Mouse (Mus musculus): Measurements from ENCODE around the gene Efna1. TPM values are rescaled to one million over a fixed set of nuclear protein-coding genes. Genes with fewer than 3 reads are reported as not detected.

The Efna1 gene
- polyA plus RNA-seq, 1 experiment from 2014 or later = 12.6 TPM

- H3K27me3 ChIP-seq = peaks cover 10% of the 10 kb centered on the region
- H3K4me1 ChIP-seq = peaks cover 4% of the 10 kb centered on the region; the same call in 1 of the 2 replicates
- no peak overlapping the region for H3K4me3 ChIP-seq (replicated peaks)
- no peak overlapping the region for H3K27ac ChIP-seq
- no peak for ATAC-seq (ENCODE audit: low FRiP score)
- no peak overlapping the region for H3K4me2 ChIP-seq
- no peaks in the 10 kb centered on the region for H3K36me3 ChIP-seq (replicated peaks)
- 62% methylated on average over 6 of the region's 6 CpGs for WGBS
- no peaks in the 10 kb centered on the region for H3K9me3 ChIP-seq
- H3K9ac ChIP-seq = no peak overlapping the region
Observed at GRCm38 (mm10) chr3:89304440-89304839, 23.5 kb upstream of the Efna1 start.

- H3K36me3 ChIP-seq (replicated peaks) = no peaks in the 10 kb centered on the region
- peaks cover 6% of the 10 kb centered on the region; the same call in 1 of the 2 replicates for H3K4me1 ChIP-seq
- no peaks in the 10 kb centered on the region for H3K9me3 ChIP-seq
- no peak overlapping the region for H3K27ac ChIP-seq
- no peak overlapping the region for H3K9ac ChIP-seq
- H3K27me3 ChIP-seq = peaks cover 30% of the 10 kb centered on the region
- WGBS = 64% methylated on average over 2 of the region's 2 CpGs
- H3K4me2 ChIP-seq = no peak overlapping the region
- H3K4me3 ChIP-seq (replicated peaks) = no peak overlapping the region
- ATAC-seq (ENCODE audit: low FRiP score) = no peak
Observed at GRCm38 (mm10) chr3:89300514-89300913, 19.6 kb upstream of the Efna1 start.

GRCm38 (mm10) chr3:89300071-89300470, 19.1 kb upstream of the Efna1 start:
- Histone ChIP-seq H3K9ac (peak overlapping the region; percentile 26; the same call in 1 of the 2 replicates), H3K4me3 (replicated peaks) (no peak overlapping the region), H3K36me3 (replicated peaks) (no peaks in the 10 kb centered on the region), H3K27ac (no peak overlapping the region), H3K9me3 (no peaks in the 10 kb centered on the region), H3K4me2 (no peak overlapping the region; the same call in 1 of the 2 replicates), H3K27me3 (peaks cover 30% of the 10 kb centered on the region), H3K4me1 (peaks cover 6% of the 10 kb centered on the region; the same call in 1 of the 2 replicates)
- WGBS = 50% methylated on average over 1 of the region's 1 CpGs
- ATAC-seq (ENCODE audit: low FRiP score) = no peak

- H3K36me3 ChIP-seq (replicated peaks) = no peaks in the 10 kb centered on the region
- H3K4me1 ChIP-seq = peaks cover 6% of the 10 kb centered on the region; the same call in 1 of the 2 replicates
- peak overlapping the region; percentile 26; the same call in 1 of the 2 replicates for H3K9ac ChIP-seq
- 7% methylated on average over 14 of the region's 14 CpGs for WGBS
- no peak for ATAC-seq (ENCODE audit: low FRiP score)
- H3K9me3 ChIP-seq = no peaks in the 10 kb centered on the region
- H3K4me2 ChIP-seq = peak overlapping the region; percentile 47
- no peak overlapping the region for H3K27ac ChIP-seq
- H3K27me3 ChIP-seq = peaks cover 30% of the 10 kb centered on the region
- H3K4me3 ChIP-seq (replicated peaks) = peak overlapping the region; percentile 19
Observed at GRCm38 (mm10) chr3:89299499-89299898, 18.6 kb upstream of the Efna1 start.

GRCm38 (mm10) chr3:89298908-89299307, 18.0 kb upstream of the Efna1 start:
- no peak overlapping the region for H3K4me2 ChIP-seq
- H3K9me3 ChIP-seq = no peaks in the 10 kb centered on the region
- H3K27me3 ChIP-seq = peaks cover 30% of the 10 kb centered on the region
- H3K4me3 ChIP-seq (replicated peaks) = no peak overlapping the region
- no peak overlapping the region for H3K27ac ChIP-seq
- H3K4me1 ChIP-seq = peaks cover 6% of the 10 kb centered on the region; the same call in 1 of the 2 replicates
- 69% methylated on average over 6 of the region's 6 CpGs for WGBS
- no peak overlapping the region for H3K9ac ChIP-seq
- ATAC-seq (ENCODE audit: low FRiP score) = no peak
- no peaks in the 10 kb centered on the region for H3K36me3 ChIP-seq (replicated peaks)

- no peaks in the 10 kb centered on the region for H3K9me3 ChIP-seq
- no peak overlapping the region for H3K27ac ChIP-seq
- no peak for ATAC-seq (ENCODE audit: low FRiP score)
- 87% methylated on average over 11 of the region's 11 CpGs for WGBS
- no peak overlapping the region for H3K4me2 ChIP-seq
- H3K9ac ChIP-seq = no peak overlapping the region
- peaks cover 30% of the 10 kb centered on the region for H3K27me3 ChIP-seq
- H3K36me3 ChIP-seq (replicated peaks) = no peaks in the 10 kb centered on the region
- peaks cover 6% of the 10 kb centered on the region; the same call in 1 of the 2 replicates for H3K4me1 ChIP-seq
- no peak overlapping the region for H3K4me3 ChIP-seq (replicated peaks)
Observed at GRCm38 (mm10) chr3:89296761-89297396, 15.9 kb upstream of the Efna1 start.

GRCm38 (mm10) chr3:89295685-89296230, 14.8 kb upstream of the Efna1 start:
- H3K4me2 ChIP-seq = no peak overlapping the region
- 79% methylated on average over 8 of the region's 8 CpGs for WGBS
- H3K4me1 ChIP-seq = peaks cover 6% of the 10 kb centered on the region; the same call in 1 of the 2 replicates

GRCm38 (mm10) chr3:89294195-89294594, 13.3 kb upstream of the Efna1 start:
- no peak overlapping the region for H3K27ac ChIP-seq
- 0 out of 2 replicates have a peak, but pooled peaks cover 18% of the 10 kb centered on the region for H3K27me3 ChIP-seq
- H3K36me3 ChIP-seq (replicated peaks) = no peaks in the 10 kb centered on the region
- no peak overlapping the region for H3K4me2 ChIP-seq
- no peaks in the 10 kb centered on the region for H3K4me1 ChIP-seq
- ATAC-seq (ENCODE audit: low FRiP score) = no peak
- 83% methylated on average over 5 of the region's 5 CpGs for WGBS
- no peak overlapping the region for H3K9ac ChIP-seq
- no peaks in the 10 kb centered on the region for H3K9me3 ChIP-seq
- no peak overlapping the region for H3K4me3 ChIP-seq (replicated peaks)

More at GRCm38 (mm10) chr3:89295685-89296230, 14.8 kb upstream of the Efna1 start:
- Histone ChIP-seq H3K9me3 (no peaks in the 10 kb centered on the region), H3K27me3 (peaks cover 25% of the 10 kb centered on the region; the same call in 1 of the 2 replicates), H3K9ac (no peak overlapping the region), H3K27ac (no peak overlapping the region), H3K36me3 (replicated peaks) (no peaks in the 10 kb centered on the region), H3K4me3 (replicated peaks) (no peak overlapping the region)
- ATAC-seq (ENCODE audit: low FRiP score) = no peak

- no peak for ATAC-seq (ENCODE audit: low FRiP score)
- Histone ChIP-seq H3K9ac (no peak overlapping the region), H3K27me3 (0 out of 2 replicates have a peak, but pooled peaks cover 11% of the 10 kb centered on the region), H3K4me3 (replicated peaks) (no peak overlapping the region), H3K9me3 (no peaks in the 10 kb centered on the region), H3K4me1 (no peaks in the 10 kb centered on the region), H3K36me3 (replicated peaks) (no peaks in the 10 kb centered on the region), H3K4me2 (no peak overlapping the region), H3K27ac (no peak overlapping the region)
- WGBS = 92% methylated on average over 11 of the region's 11 CpGs
Observed at GRCm38 (mm10) chr3:89293247-89293918, 12.4 kb upstream of the Efna1 start.

GRCm38 (mm10) chr3:89292303-89292702, 11.4 kb upstream of the Efna1 start:
- H3K27me3 ChIP-seq = 0 out of 2 replicates have a peak, but pooled peaks cover 9% of the 10 kb centered on the region
- no peak overlapping the region for H3K27ac ChIP-seq
- H3K9ac ChIP-seq = no peak overlapping the region
- no peaks in the 10 kb centered on the region for H3K4me1 ChIP-seq
- 77% methylated on average over 5 of the region's 5 CpGs for WGBS
- no peak for ATAC-seq (ENCODE audit: low FRiP score)
- H3K4me2 ChIP-seq = no peak overlapping the region
- no peaks in the 10 kb centered on the region for H3K9me3 ChIP-seq
- no peaks in the 10 kb centered on the region for H3K36me3 ChIP-seq (replicated peaks)
- no peak overlapping the region for H3K4me3 ChIP-seq (replicated peaks)

GRCm38 (mm10) chr3:89291874-89292273, 10.9 kb upstream of the Efna1 start:
- H3K9me3 ChIP-seq = no peaks in the 10 kb centered on the region
- no peak for ATAC-seq (ENCODE audit: low FRiP score)
- H3K9ac ChIP-seq = no peak overlapping the region
- no peak overlapping the region for H3K4me2 ChIP-seq
- no peaks in the 10 kb centered on the region for H3K4me1 ChIP-seq
- H3K27ac ChIP-seq = no peak overlapping the region
- WGBS = 80% methylated on average over 10 of the region's 10 CpGs
- 0 out of 2 replicates have a peak, but pooled peaks cover 9% of the 10 kb centered on the region for H3K27me3 ChIP-seq
- H3K36me3 ChIP-seq (replicated peaks) = no peaks in the 10 kb centered on the region
- H3K4me3 ChIP-seq (replicated peaks) = no peak overlapping the region

- Histone ChIP-seq H3K9ac (no peak overlapping the region), H3K4me3 (replicated peaks) (no peak overlapping the region), H3K4me2 (no peak overlapping the region), H3K36me3 (replicated peaks) (no peaks in the 10 kb centered on the region), H3K4me1 (no peaks in the 10 kb centered on the region), H3K9me3 (no peaks in the 10 kb centered on the region), H3K27ac (no peak overlapping the region), H3K27me3 (0 out of 2 replicates have a peak, but pooled peaks cover 8% of the 10 kb centered on the region)
- ATAC-seq (ENCODE audit: low FRiP score) = no peak
- WGBS = 59% methylated on average over 7 of the region's 7 CpGs
Observed at GRCm38 (mm10) chr3:89288503-89288928, 7.6 kb upstream of the Efna1 start.

Data from forebrain, embryonic 12.5 days (tissue).